Mouse (Mus musculus): ENCODE measurements around the gene Misp.

GRCm38 (mm10) chr10:79838151-79838550 is 17.4 kb downstream of the Misp start:
- TF ChIP-seq POLR2A (IDR thresholded peaks at IDR 0.05; ENCODE audit: borderline replicate concordance, low read depth, low read length): no peak
- no peak for TF ChIP-seq CTCF (IDR thresholded peaks at IDR 0.05; ENCODE audit: low read depth, low read length)

Measured in bone marrow macrophage, adult 2 months (primary cell).